Mouse (Mus musculus): ENCODE results near the gene Ifit1bl2. TPM values are rescaled to one million over a fixed set of nuclear protein-coding genes. Genes with fewer than 3 reads are reported as not detected.

The Ifit1bl2 gene
- polyA plus RNA-seq, 1 experiment from 2014 or later: 0.07 TPM

- no peak overlapping the region for H3K9ac ChIP-seq
- no peak for ATAC-seq (ENCODE audit: borderline replicate concordance, extremely low read depth, low FRiP score, low TSS enrichment)
- 0 out of 2 replicates have a peak overlapping the region, but pooled peaks have one; percentile 41 for H3K27ac ChIP-seq
- no peaks in the 10 kb centered on the region for H3K4me1 ChIP-seq
- H3K9me3 ChIP-seq: no peaks in the 10 kb centered on the region
- H3K27me3 ChIP-seq: no peaks in the 10 kb centered on the region
- 46% methylated on average over 1 of the region's 1 CpGs for WGBS
- peaks cover 3% of the 10 kb centered on the region; the same call in 1 of the 2 replicates for H3K36me3 ChIP-seq
- no peak overlapping the region for H3K4me2 ChIP-seq
- no peak overlapping the region for H3K4me3 ChIP-seq
These were observed 63.4 kb downstream of the Ifit1bl2 start for GRCm38 (mm10) chr19:34577121-34577520.

DNA sequence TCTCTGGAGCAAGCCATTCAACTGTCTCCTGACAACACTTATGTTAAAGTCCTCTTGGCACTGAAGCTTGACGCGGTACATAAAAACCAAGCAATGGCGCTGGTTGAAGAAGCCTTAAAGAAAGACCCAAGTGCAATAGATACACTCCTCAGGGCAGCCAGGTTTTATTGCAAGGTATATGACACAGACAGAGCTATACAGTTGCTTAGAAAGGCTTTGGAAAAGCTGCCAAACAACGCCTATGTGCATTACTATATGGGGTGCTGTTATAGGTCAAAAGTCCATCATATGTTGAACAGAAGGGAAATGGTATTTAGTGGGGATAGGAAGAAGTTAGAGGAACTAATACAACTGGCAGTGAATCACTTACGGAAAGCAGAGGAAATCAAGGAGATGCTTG lies 66.9 kb downstream of the Ifit1bl2 start:
- WGBS: 92% methylated on average over 5 of the region's 5 CpGs
- no peak overlapping the region for H3K4me2 ChIP-seq
- no peak overlapping the region for H3K9ac ChIP-seq
- H3K9me3 ChIP-seq: no peaks in the 10 kb centered on the region
- H3K27ac ChIP-seq: no peak overlapping the region
- ATAC-seq (ENCODE audit: borderline replicate concordance, extremely low read depth, low FRiP score, low TSS enrichment): no peak
- H3K36me3 ChIP-seq: peaks cover 3% of the 10 kb centered on the region; the same call in 1 of the 2 replicates
- peaks cover 5% of the 10 kb centered on the region; the same call in 1 of the 2 replicates for H3K4me1 ChIP-seq
- no peaks in the 10 kb centered on the region for H3K27me3 ChIP-seq
- H3K4me3 ChIP-seq: no peak overlapping the region

DNA sequence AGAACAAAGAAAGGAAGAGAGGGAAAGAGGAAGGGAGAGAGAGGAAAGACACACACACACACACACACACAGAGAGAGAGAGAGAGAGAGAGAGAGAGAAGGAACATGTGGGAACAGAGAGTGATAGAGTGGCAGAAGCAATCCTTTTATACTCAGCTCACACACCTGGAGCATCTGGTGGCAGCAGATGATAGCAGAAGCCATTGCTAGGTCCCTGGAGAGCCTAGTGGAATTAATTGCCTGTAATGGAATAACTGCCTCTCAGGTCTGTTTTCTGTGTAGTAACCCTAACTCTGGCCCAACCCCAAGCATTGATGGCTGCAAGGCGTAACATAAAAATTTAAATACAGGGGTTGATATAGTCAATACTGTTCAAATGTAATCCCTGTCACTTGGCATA lies 69.5 kb downstream of the Ifit1bl2 start:
- H3K36me3 ChIP-seq: peaks cover 3% of the 10 kb centered on the region; the same call in 1 of the 2 replicates
- no peaks in the 10 kb centered on the region for H3K27me3 ChIP-seq
- 89% methylated on average over 1 of the region's 1 CpGs for WGBS
- H3K9ac ChIP-seq: no peak overlapping the region
- ATAC-seq (ENCODE audit: borderline replicate concordance, extremely low read depth, low FRiP score, low TSS enrichment): no peak
- H3K4me3 ChIP-seq: no peak overlapping the region
- H3K9me3 ChIP-seq: no peaks in the 10 kb centered on the region
- peaks cover 5% of the 10 kb centered on the region; the same call in 1 of the 2 replicates for H3K4me1 ChIP-seq
- H3K4me2 ChIP-seq: no peak overlapping the region
- H3K27ac ChIP-seq: no peak overlapping the region

DNA sequence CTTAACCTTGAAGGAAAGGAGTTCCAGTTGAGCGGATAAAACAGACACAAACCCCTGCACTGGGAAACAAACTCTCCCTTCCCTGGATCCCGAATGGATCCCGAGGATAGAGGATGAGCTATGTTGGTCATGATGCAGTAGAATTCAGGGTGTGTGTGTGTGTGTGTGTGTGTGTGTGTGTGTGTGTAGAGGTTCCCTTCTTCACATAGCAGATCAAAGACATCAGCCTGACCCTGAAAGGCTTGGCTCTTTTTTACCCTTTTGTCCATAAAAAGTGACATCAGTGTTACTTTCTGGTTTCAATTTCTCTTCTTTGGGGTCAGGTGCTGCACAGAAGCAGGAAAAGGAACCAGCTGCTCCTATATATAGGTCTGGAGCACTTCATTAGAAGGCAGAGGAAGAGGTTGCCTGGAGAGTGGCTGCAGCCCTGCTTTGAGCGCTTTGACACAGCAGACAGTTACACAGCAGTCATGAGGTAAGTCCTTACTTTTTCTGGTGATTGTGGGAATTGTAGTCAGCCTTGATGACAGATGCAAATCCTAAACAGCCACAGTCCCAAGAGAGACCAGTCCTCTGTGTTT lies 70.6 kb downstream of the Ifit1bl2 start:
- H3K4me1 ChIP-seq: peaks cover 5% of the 10 kb centered on the region; the same call in 1 of the 2 replicates
- H3K9ac ChIP-seq: no peak overlapping the region
- peaks cover 3% of the 10 kb centered on the region; the same call in 1 of the 2 replicates for H3K36me3 ChIP-seq
- WGBS: 71% methylated on average over 4 of the region's 4 CpGs
- ATAC-seq (ENCODE audit: borderline replicate concordance, extremely low read depth, low FRiP score, low TSS enrichment): no peak
- H3K27me3 ChIP-seq: no peaks in the 10 kb centered on the region
- no peak overlapping the region for H3K4me3 ChIP-seq
- no peak overlapping the region for H3K27ac ChIP-seq
- H3K9me3 ChIP-seq: no peaks in the 10 kb centered on the region
- no peak overlapping the region for H3K4me2 ChIP-seq

- Histone ChIP-seq H3K27me3 (no peaks in the 10 kb centered on the region), H3K9me3 (no peaks in the 10 kb centered on the region), H3K27ac (no peak overlapping the region), H3K36me3 (peaks cover 3% of the 10 kb centered on the region; the same call in 1 of the 2 replicates), H3K4me2 (no peak overlapping the region), H3K4me1 (peaks cover 5% of the 10 kb centered on the region; the same call in 1 of the 2 replicates), H3K4me3 (no peak overlapping the region), H3K9ac (no peak overlapping the region)
- WGBS: 51% methylated on average over 7 of the region's 7 CpGs
- no peak for ATAC-seq (ENCODE audit: borderline replicate concordance, extremely low read depth, low FRiP score, low TSS enrichment)
These were observed 71.3 kb downstream of the Ifit1bl2 start for GRCm38 (mm10) chr19:34568988-34569895.

Other genes starting within 250 kb of the Ifit1bl2 start
- gene Ch25h, start 165.6 kb downstream of the Ifit1bl2 start, polyA plus RNA-seq (2015; fragmentation: Nextera tagmentation; extraction: Ambion mirVana): 0.60 and 0.66 TPM in 2 replicates
- gene Lipa, start 113.3 kb downstream of the Ifit1bl2 start, polyA plus RNA-seq (2015; fragmentation: Nextera tagmentation; extraction: Ambion mirVana): 47.9 and 48.5 TPM in 2 replicates
- gene Ifit2, start 90.0 kb downstream of the Ifit1bl2 start, polyA plus RNA-seq (2015; fragmentation: Nextera tagmentation; extraction: Ambion mirVana): 12.7 and 12.9 TPM in 2 replicates
- 0.62 and 0.92 TPM in 2 replicates for gene Ifit3, start 57.2 kb downstream of the Ifit1bl2 start, polyA plus RNA-seq (2015; fragmentation: Nextera tagmentation; extraction: Ambion mirVana)
- gene Ifit1bl1, start 38.8 kb downstream of the Ifit1bl2 start, polyA plus RNA-seq (2015; fragmentation: Nextera tagmentation; extraction: Ambion mirVana): 0.54 and 0.63 TPM in 2 replicates
- 0.18 and 0.32 TPM in 2 replicates for gene Ifit3b, start 32.8 kb downstream of the Ifit1bl2 start, polyA plus RNA-seq (2015; fragmentation: Nextera tagmentation; extraction: Ambion mirVana)
- gene Ifit1, start 128 bp upstream of the Ifit1bl2 start, polyA plus RNA-seq (2015; fragmentation: Nextera tagmentation; extraction: Ambion mirVana): 0.29 and 0.62 TPM in 2 replicates
- 14.8 TPM in 2 replicates for gene Slc16a12, start 106.5 kb upstream of the Ifit1bl2 start, polyA plus RNA-seq (2015; fragmentation: Nextera tagmentation; extraction: Ambion mirVana)
- 7.8 and 8.8 TPM in 2 replicates for gene Pank1, start 238.7 kb upstream of the Ifit1bl2 start, polyA plus RNA-seq (2015; fragmentation: Nextera tagmentation; extraction: Ambion mirVana)

Data from lung, embryonic 15.5 days (tissue).